Mouse (Mus musculus) C2C12 (cell line): ENCODE results near the gene Elavl1.
A peak's percentile ranks its signal among the peaks of the same experiment; 100 is the strongest.

ENCODE experiments used
- CEBPB ChIP-seq: IDR thresholded peaks from one replicate; pipeline ENCODE4 v1.6.1; 2011; ENCODE audit warnings: low read depth, mild to moderate bottlenecking, control low read depth, moderate library complexity
- MAX ChIP-seq: IDR thresholded peaks from one replicate; pipeline ENCODE4 v1.6.1; 2011; ENCODE audit warnings: mild to moderate bottlenecking, control low read depth
- MYOD1 ChIP-seq: IDR thresholded peaks from one replicate; pipeline ENCODE4 v1.6.1; 2011; ENCODE audit warnings: low read depth; ENCODE audit not compliant: control insufficient read depth, insufficient read length

- TF ChIP-seq MYOD1: no peak
- no peak for TF ChIP-seq CEBPB
- TF ChIP-seq MAX: peak; percentile 92
Observed at GRCm38 (mm10) chr8:4238434-4239192, 86.6 kb downstream of the Elavl1 start, which contains the start of the genes Map2k7 and Gm49320.
